Mouse (Mus musculus) adrenal gland, postnatal 4 days (tissue): ENCODE data around the gene Sec31b. TPM values are rescaled to one million over a fixed set of nuclear protein-coding genes. Genes with fewer than 3 reads are reported as not detected.
A peak's percentile ranks its signal among the peaks of the same experiment; 100 is the strongest.

Experiments used
- DNase-seq, 2 experiments: peaks; one replicate each; pipeline ENCODE4 v3.0.0; 2021 to 2022; ENCODE audit warnings: low spot score in 2 of 2, mixed read lengths in 2 of 2
- long read RNA-seq, 2 experiments: library from polyadenylated mRNA; stranded (forward); transcript quantifications; one replicate each; pipeline ENCODE4 v2.0.0; 2021
- total RNA-seq, 2 experiments: library from RNA; stranded (reverse); gene quantifications; 2 replicates each; pipeline ENCODE4 v1.2.3; 2021

Sec31b gene
- 1 to 10 TPM; 4.5 to 5.8 TPM for total RNA-seq
- long read RNA-seq, experiment 1, partial matches to known transcripts: 2 of 8 reads
- long read RNA-seq, experiment 1, other reads (novel, unspliced or antisense): 6 of 8 reads
- long read RNA-seq, experiment 2, partial matches to known transcripts: 2 of 3 reads
- long read RNA-seq, experiment 2, other reads (novel, unspliced or antisense): 1 of 3 reads

DNA sequence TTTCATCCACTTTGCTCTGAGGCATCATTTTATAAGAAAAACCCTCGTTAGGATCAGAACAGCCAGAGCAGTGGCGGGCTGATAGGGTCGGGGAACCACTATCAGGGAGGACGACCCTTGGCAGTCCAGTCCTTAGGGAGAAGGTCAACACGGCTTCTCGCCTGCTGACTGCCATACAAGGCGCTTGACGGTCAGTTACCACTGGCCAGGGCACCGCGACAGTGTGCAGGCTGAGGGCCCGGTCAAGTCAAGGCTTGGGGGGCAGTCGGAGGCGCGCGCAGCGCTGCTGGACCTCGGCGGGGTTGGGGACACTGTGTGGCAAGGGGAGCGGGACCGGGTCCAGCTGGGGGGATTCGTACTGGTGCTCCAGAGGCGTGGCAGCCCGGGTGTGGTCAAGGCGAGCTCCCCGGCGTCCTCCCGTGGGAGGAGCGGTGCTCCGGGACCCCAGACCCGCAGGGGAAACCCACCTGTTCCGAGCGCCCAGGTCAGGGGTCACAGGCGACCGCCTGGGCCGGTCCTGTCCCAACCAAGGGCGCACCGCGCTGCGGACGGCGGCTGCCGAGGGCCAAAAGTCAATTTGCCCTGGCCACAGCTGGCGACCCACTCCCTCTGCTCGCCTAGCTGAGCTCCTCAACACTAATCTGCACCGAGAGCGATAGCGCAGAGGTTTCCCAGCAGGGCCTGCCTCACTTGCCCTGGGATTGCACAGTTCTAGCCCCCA, at the start of gene Sec31b:
Gene Sec31b, minus strand, starts transcription at position 544 of the 721 bp plus-strand sequence.
- DNase-seq: peak; percentile 39 to 41

DNA sequence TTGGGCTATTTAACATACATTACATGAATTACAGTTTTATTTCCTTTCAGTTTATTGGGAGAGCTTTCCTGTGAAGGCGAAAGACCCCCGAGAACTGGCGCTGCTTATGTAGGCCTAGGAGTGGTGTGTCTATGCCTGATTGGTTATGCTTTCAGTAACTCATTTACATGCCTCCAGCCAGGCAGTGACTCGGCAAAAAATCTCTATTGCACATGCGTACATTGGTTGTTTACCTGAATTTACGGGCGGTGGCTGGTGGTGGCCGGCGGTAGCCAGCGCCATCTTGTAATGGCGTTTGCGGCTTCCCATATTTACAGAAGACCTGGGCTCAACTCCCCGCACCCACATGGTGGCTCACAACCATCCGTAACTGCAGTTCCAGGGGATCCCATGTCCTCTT, 48.5 kb upstream of the Sec31b start:
- no peak for DNase-seq

DNA sequence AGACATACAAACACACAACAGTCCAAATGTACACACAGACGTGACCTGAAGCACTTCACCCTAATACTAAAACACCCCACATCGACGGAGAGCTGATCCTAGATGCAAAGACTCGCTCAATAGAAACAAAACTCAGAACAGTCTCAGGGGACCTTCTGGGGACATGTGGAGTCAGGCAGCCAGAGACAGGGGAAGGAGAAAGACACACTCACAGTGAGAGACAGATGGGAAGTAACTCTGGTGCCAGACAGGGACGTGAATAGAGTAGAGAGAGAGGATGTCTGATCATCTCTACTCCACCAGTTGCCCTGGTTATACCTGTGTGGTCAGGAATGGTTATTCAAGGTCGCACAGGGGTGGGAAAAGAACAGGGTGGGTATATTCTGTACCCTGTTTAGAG, 46.0 kb upstream of the Sec31b start:
- DNase-seq: no peak

DNA sequence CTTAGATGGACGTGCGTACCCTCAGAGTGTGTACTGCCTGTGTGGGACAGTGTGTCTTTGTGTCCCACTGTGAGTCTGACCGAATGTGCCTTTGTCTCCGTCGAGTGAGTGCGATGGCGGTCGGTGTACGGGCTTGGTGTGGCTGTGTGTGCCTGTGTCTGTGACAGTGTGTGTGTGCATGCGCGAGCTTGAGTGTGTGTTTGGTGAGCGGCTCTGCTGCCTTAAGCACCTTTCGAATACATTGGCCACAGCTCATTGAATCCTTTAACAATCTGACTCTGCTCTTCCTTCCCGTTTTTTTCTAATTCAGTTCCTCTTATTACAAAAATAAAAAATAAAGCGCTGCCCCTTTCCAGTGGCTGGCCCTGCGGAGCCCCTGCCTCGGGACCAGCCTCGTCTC, 45.3 kb upstream of the Sec31b start:
- DNase-seq: no peak

DNA sequence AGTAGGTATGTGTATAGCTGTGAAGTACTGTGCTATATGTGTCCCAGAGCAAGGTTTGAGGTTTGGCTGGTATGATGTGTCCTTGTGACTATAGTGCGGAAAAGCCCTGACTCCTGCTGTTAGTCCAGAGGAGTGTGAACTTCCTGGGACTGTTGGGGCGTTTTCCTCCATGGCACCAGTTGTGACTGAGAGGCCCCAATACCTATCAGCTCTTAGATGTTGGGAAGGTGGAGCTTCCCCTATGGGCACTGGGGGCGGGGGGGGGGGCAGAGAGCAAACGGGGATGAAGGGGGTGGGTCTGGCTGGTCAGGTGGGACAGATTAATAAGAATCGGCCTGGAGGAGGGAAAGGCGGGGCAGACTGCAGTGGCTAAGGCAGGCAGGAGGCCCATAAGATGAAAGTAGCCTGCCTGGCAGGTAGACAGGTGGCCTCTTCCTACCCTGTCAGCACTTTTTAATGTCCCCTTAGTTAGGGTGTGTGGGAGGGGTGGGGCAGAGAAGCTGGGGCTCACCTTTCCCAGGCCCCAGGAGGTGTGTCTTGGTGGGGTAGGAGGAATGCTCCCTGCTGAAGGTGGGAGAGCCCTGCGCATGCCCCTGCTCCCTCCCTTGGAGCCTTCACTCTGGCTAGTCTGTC, 44.0 kb upstream of the Sec31b start:
- no peak for DNase-seq

DNA sequence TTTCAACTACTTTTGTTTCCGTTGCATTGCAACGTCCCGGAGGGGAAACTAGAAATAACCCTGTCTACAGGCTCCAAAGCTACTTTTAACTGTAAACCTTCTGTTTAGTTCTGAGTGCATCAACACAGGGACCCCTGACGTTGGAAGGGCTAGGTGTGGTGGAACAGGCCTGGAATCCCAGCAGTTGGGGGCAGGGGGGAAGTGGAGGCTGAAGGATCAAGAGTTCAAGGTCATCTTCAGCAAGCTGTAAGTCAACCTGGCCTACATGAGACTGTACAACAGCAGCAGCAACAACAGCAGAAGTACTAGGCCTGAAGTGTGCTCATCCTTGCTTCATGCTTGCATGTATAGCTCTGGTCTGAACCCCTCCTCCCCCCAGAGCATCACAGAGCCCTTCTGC, 42.4 kb upstream of the Sec31b start:
- no peak for DNase-seq

DNA sequence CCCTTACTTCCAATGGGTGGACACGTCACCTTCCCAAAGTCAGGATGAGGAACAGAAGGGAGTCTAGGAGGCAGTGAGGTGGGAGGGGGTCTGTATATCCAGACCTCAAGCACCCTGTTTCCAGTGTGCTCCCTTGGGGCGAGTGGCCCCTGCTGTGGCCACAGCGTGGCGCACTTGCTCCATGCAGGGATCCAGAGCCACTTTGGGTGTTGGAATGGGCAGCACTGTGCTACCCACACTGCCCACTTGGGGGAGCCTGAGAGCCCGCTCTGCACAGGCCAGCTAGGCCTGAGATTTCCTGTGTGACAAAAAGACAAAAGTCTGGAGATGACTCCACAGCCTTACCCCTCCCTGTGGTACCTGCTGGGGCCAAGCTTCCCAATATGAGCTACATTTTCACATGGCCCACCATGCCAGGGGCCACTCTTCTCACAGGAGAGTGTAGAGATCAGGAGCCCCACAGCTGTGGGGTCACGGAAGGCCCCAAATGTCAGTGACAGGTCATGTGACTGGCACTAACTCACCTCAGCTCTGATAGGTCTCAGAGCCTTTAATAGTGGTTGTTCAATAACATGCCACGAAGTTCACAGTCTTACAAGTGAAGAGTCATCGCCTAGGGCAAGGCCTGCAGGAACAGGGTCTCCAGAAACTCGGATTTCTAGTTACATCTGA, 37.1 kb upstream of the Sec31b start:
- DNase-seq: peak; percentile 87 to 91

DNA sequence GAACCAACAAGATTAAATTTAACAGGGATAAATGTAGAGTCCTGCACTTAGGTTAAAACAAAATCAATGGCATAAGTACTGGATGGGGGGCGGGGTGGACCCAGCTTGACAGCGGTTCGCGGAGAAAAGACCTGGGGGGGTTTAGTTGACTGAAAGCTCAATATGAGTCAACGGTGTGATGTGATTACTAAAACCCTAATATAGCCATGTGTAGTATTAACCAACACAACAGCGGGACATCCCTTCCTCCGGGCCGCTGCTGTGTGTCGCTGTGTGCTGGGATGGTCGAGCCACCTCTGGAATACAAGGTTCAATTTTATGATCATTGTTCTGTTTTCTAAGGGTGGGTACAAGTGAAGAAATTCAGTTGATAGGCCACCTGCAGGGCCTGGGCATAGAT, 36.4 kb upstream of the Sec31b start:
- DNase-seq: no peak

DNA sequence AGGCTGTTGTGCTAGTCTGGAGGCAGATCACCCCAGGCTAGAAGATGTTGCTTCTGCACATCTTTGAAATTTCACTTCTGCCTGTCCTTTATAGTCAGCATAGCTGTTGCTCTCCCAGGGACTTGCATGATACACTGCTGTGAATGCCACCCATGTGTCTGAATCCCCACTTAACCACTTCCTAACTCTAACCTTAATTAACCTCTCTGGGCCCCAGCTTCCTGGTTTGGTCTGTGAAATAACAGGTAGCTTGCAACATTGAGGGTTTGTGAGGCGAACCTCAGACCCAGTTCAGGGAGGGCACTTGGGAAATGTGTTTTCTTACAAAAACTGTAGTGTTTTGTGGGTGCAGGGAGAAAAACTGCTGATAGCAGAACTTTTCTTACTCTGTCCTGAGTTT, 32.4 kb upstream of the Sec31b start:
- no peak for DNase-seq

DNA sequence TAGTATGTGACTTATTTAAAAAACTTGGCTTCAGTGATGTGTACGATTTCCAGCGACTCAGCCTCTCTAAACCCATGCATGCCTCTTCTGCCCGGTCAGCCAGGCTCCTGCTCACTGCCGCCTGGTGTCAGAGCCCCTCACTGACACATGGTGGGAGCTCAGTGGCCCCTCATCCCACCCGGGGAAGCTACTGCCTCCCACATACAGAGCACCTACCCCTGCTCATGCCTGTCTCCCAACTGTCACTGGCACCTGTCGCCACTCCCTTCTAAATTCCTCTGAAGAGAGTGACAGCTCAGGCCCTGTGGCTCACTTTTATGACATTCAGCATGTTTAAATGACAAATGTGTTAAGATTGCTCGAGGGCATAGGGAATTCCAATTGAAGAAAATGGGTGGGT, 30.6 kb upstream of the Sec31b start:
- no peak for DNase-seq

DNA sequence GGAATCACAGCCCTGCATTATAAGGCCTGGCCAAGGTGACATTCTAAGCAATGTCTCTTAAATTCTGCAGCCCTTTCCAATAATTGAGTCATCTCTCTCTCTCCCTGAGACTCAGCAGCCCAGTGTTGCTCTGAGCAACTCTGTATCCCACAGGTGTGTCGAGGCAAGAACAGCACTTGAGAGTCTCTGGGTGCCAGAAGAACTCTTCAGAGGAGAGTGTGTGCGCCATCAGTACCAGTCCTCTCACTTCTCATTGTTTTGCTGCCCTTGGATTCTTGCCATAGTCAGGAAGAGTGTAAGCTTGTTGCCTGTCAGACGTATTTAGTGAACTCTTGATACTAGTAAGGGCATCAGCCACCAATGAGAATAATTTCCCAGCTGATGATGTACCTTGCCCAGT, 22.1 kb upstream of the Sec31b start:
- DNase-seq: no peak

DNA sequence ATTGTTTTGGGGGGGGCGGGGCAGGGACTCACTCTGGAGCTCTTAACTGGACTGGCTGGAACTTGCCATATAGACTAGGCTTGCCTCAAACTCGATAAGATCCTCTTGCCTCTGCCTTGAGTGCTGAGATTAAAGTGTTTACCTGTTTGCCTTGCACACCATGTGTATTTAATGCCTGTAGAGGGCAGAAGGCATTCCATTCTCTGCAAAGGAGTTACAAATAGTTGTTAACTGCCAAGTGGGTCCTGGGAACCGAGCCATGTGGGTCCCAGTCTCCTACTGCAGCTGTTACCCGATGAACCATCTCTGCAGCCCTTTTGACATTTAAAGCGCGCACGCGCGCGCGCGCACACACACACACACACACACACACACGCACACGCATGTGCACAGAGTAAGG, 18.3 kb upstream of the Sec31b start:
- DNase-seq: no peak

DNA sequence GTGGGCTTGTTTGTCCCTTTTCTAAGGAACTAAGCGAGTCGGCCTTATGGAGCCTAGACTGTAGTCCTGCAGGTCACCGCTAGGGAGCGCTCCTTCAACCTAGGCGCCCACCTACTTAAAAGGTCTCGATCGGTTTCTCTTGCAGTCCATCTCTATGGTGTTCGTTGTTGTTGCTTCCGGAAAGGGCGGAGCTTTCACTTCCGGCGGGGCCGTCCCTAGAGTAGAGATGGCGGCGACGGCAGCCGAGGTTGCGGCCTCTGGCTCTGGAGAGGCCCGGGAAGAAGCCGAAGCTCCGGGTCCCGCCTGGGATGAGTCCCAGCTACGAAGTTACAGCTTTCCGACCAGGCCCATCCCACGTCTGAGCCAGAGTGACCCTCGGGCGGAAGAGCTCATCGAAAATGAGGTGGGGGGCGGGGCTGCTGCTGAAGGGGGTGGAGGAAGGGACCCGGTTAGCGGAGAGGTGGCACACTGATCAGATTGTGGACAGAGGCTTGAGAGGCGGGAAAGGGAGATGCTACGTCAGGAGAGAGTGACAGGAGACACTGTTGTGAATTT, 17.1 kb upstream of the Sec31b start, which contains the start of gene Hif1an:
Gene Hif1an, plus strand, starts transcription at position 199 of the 555 bp plus-strand sequence.
- DNase-seq: peak; percentile 75 to 88

DNA sequence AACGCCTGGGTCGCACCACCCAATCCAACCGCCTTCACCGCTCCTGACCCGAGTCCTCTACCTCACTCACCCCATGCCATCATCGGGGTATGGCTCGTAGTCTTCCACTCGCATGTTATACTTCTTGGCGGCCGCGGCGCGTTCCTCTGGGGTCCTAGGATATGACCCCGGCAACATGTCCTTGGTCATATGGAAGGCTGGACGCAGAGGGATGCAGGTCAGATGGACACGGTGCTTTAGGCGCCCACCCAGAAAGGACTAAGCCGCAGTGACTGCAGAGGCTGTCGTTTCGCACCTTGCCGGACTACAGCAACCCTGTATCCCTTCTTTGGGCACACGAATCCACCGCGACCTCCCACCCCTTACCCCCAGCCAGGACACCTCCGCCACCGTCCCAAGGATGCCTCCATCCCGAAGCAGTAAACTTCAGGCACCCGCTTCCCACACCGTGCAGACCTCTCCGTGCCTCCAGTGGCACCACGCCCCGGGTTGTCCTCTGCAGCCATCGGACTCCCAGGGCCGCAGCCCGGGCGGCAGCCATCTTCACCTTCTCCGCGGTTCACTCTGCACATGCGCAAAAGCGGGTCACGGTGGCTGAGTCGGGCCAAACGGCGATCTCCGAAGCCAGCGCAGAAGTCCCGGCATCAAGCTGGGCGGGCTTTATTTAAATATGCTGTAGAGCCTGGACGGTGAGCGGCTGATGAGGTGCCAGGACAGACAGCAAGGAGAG, 9.4 kb upstream of the Sec31b start, which contains the start of gene Ndufb8:
Gene Ndufb8, minus strand, starts transcription at position 580 of the 730 bp plus-strand sequence.
- DNase-seq: peak; percentile 95 to 99

DNA sequence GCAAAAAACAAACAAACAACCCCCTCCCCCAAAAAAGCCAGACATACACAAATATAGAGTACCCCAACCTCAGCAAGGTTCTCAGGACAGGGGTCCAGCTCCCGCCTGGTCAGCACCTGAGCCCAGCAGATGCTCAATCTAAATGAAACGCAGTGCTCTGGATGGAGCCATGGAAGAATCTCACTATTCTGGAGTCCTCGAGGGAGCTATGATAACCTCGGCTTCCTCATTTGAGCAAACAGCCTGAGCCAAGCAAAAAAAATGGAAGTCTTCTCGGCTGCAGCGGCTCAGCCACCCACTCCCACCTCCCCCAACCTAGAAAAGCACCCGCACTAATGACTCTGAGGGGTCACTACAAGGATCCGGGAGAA, 8.8 kb upstream of the Sec31b start:
- DNase-seq: no peak

DNA sequence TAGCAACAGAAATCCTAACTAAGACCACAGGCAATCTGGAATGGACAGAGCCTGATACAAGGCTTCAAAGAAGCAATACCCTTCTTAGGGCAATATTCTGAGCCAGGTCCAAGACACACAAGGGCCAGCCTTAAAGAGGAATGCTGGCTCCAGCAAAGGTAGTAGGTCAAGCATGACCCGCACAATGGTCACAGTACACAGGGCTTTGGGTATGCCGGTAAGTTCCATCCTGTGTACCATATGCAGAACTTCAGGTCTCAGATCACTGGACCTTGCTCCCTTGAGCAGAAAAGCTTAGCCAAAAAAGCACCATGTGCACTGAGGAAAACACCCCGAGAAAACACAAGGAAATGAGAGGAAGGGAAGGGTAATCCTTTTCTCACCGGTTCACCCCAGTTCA, 7.6 kb upstream of the Sec31b start:
- DNase-seq: no peak

DNA sequence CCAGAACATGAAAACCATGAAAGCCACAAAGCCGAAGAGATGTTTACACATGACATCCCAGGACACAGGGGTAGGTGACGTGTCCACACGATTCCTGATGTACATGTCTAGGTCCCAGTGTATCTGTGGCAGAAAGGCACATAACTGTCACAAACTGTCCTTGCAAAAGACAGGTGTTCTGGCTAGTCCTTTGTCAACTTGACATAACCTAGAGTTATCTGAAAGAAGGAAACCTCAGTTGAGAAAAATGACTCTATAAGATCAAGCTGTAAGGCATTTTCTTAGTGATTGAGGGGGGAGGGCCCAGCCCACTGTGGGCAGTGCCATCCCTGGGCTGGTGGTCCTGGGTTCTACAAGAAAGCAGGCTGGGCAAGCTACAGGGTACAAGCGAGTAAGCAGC, 7.1 kb upstream of the Sec31b start, which contains the start of gene Gm20538:
Gene Gm20538, minus strand, starts transcription at position 101 of the 400 bp plus-strand sequence.
- DNase-seq: no peak

DNA sequence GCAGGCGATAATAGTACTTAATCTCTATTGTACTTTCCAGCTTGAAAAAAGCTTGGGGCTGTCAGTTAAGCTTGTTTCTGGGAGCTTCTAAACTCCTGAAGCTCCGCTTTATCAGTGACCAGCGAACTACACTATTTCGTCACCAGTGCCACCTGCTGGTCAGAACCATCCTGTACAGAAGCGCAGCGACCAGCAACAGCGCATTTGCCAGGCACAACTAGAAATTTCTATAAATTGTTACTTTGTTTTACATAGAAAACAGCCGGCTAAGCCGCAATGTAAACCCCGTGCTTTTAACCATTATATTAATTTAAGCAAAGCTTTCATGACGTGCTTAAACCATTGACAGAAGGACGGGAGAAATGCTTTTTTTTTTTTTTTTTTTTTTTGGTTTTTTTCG, 889 bp downstream of the Sec31b start:
- peak in 1 of 2 experiments; percentile 55 for DNase-seq

DNA sequence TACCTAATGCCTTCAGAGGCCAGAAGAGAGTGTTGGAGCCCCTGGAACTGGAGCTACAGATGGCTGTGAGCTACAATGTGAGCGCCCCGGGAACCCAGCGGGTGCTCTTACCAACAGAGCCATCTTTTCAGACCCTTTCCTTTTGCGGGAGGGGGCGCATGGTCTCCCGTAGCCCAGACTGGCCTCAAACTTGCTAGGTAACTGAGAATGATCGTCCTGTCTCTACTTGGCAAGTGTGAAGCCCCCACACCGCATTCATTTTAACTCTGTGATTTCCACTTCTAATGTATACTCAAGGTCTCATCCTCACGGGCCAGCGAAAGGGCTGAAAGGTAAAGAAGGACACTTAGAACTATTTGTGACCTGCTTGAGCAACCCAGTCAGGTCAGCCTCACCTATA, 1.3 kb downstream of the Sec31b start:
- no peak for DNase-seq

DNA sequence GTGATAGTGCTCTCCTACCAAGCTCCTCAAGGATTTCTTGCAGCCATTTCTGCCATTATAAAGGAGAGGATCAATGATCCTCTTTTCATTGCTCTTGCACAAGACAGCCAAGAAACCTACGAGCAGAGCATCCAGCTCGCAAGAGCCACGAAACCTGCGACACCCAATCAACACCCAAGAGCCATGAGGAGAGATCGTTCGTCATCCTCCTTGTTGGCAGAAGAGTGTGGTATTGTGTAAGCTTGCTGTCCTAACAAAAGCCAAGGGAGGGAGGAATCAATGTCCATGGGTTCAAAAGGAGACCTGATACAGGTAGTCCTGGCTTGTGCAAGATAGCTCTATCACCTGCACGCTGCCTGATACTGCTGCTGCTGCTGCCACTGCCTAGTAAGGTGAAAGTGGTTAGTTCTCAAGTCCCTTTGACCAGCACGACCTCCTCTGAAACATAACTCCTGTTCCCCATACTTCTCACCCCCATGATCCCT, 2.9 kb downstream of the Sec31b start:
- no peak for DNase-seq

DNA sequence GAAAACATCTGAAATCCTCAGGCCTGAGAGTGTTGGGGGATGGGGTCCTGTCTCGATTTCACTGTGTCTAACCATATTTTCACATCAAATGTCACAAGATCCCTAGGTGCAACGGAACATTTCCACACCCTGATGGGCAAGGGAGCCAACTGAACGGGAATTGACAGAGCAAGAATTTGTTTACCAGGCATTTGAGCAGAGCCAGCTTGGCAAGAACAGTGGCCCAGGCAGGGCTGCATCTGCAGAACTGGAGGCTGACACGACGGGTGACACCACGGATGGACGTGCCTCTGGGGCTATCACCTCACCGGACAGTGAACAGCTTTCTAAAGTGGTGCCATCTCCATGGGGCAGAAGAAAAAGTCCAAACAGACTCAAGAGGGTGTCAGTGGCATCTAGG, 8.2 kb downstream of the Sec31b start:
- DNase-seq: no peak
